Mouse (Mus musculus): ENCODE measurements around the gene Trim65. TPM values are rescaled to one million over a fixed set of nuclear protein-coding genes. Genes with fewer than 3 reads are reported as not detected.
"Not testable (repeated sequence)": the region's sequence is repeated elsewhere in the genome, so short reads cannot be mapped to it uniquely, and the experiment has no call there.

The Trim65 gene
- total RNA-seq, 2 experiments from 2014 or later = 8.2 to 20.5 TPM

GRCm38 (mm10) chr11:116095573-116095972, 35.4 kb downstream of the Trim65 start:
- no peak for ATAC-seq (replicated peaks; ENCODE audit: low FRiP score, low TSS enrichment, poor library complexity, severe bottlenecking)

GRCm38 (mm10) chr11:116093771-116094565, 37.0 kb downstream of the Trim65 start:
- 0 out of 2 replicates have a peak, but pooled peaks have one; percentile 34 for ATAC-seq (replicated peaks; ENCODE audit: low FRiP score, low TSS enrichment, poor library complexity, severe bottlenecking)

- ATAC-seq (replicated peaks; ENCODE audit: low FRiP score, low TSS enrichment, poor library complexity, severe bottlenecking) = not testable (repeated sequence)
Measured at GRCm38 (mm10) chr11:116092959-116093358, 38.0 kb downstream of the Trim65 start.

- no peak for ATAC-seq (replicated peaks; ENCODE audit: low FRiP score, low TSS enrichment, poor library complexity, severe bottlenecking)
Measured at GRCm38 (mm10) chr11:116091591-116091990, 39.3 kb downstream of the Trim65 start.

- ATAC-seq (replicated peaks; ENCODE audit: low FRiP score, low TSS enrichment, poor library complexity, severe bottlenecking) = no peak
Measured at GRCm38 (mm10) chr11:116089545-116089944, 41.4 kb downstream of the Trim65 start.

GRCm38 (mm10) chr11:116088741-116089394, 42.1 kb downstream of the Trim65 start:
- ATAC-seq (replicated peaks; ENCODE audit: low FRiP score, low TSS enrichment, poor library complexity, severe bottlenecking) = peak; percentile 39; the same call in 1 of the 2 replicates

- no peak for ATAC-seq (replicated peaks; ENCODE audit: low FRiP score, low TSS enrichment, poor library complexity, severe bottlenecking)
Measured at GRCm38 (mm10) chr11:116088188-116088587, 42.7 kb downstream of the Trim65 start.

GRCm38 (mm10) chr11:116087194-116088130, 43.5 kb downstream of the Trim65 start:
- peak; percentile 63 for ATAC-seq (replicated peaks; ENCODE audit: low FRiP score, low TSS enrichment, poor library complexity, severe bottlenecking)

- ATAC-seq (replicated peaks; ENCODE audit: low FRiP score, low TSS enrichment, poor library complexity, severe bottlenecking) = peak; percentile 93
Measured at GRCm38 (mm10) chr11:116086258-116087193, 44.4 kb downstream of the Trim65 start, which contains the start of gene Wbp2. Gene Wbp2, minus strand, starts transcription at chr11:116086995.

- ATAC-seq (replicated peaks; ENCODE audit: low FRiP score, low TSS enrichment, poor library complexity, severe bottlenecking) = peak; percentile 17; the same call in 1 of the 2 replicates
Measured at GRCm38 (mm10) chr11:116084166-116084565, 46.8 kb downstream of the Trim65 start.

- no peak for ATAC-seq (replicated peaks; ENCODE audit: low FRiP score, low TSS enrichment, poor library complexity, severe bottlenecking)
Measured at GRCm38 (mm10) chr11:116083096-116083672, 47.7 kb downstream of the Trim65 start.

GRCm38 (mm10) chr11:116081081-116081480, 49.8 kb downstream of the Trim65 start:
- ATAC-seq (replicated peaks; ENCODE audit: low FRiP score, low TSS enrichment, poor library complexity, severe bottlenecking) = no peak

- ATAC-seq (replicated peaks; ENCODE audit: low FRiP score, low TSS enrichment, poor library complexity, severe bottlenecking) = no peak
Measured at GRCm38 (mm10) chr11:116079511-116079910, 51.4 kb downstream of the Trim65 start.

GRCm38 (mm10) chr11:116078676-116079320, 52.1 kb downstream of the Trim65 start:
- ATAC-seq (replicated peaks; ENCODE audit: low FRiP score, low TSS enrichment, poor library complexity, severe bottlenecking) = no peak

GRCm38 (mm10) chr11:116078221-116078620, 52.7 kb downstream of the Trim65 start:
- ATAC-seq (replicated peaks; ENCODE audit: low FRiP score, low TSS enrichment, poor library complexity, severe bottlenecking) = peak; percentile 1; the same call in 1 of the 2 replicates

- peak; percentile 46 for ATAC-seq (replicated peaks; ENCODE audit: low FRiP score, low TSS enrichment, poor library complexity, severe bottlenecking)
Measured at GRCm38 (mm10) chr11:116077446-116078204, 53.3 kb downstream of the Trim65 start, which contains the start of gene Unc13d. Gene Unc13d, minus strand, starts transcription at chr11:116077961.

GRCm38 (mm10) chr11:116076836-116077235, 54.1 kb downstream of the Trim65 start:
- peak; percentile 41 for ATAC-seq (replicated peaks; ENCODE audit: low FRiP score, low TSS enrichment, poor library complexity, severe bottlenecking)
